Mouse (Mus musculus) megakaryocyte, embryonic 14.5 days (primary cell): ENCODE measurements around the gene Tmem238. TPM values are rescaled to one million over a fixed set of nuclear protein-coding genes. Genes with fewer than 3 reads are reported as not detected.
A peak's percentile ranks its signal among the peaks of the same experiment; 100 is the strongest.

Source experiments
- H3K27me3 ChIP-seq: replicated peaks from 2 replicates; pipeline ENCODE3; 2012; ENCODE audit warnings: inconsistent platforms
- H3K36me3 ChIP-seq: replicated peaks from 2 replicates; pipeline ENCODE3; 2012; ENCODE audit warnings: low read length, inconsistent platforms, mixed read lengths
- H3K4me1 ChIP-seq: 2 replicates; pipeline ENCODE4 v1.6.1; 2012; ENCODE audit warnings: inconsistent platforms
- H3K4me3 ChIP-seq: replicated peaks from 2 replicates; pipeline ENCODE3; 2012; ENCODE audit warnings: moderate library complexity, mild to moderate bottlenecking, inconsistent platforms
- H3K9me3 ChIP-seq: 2 replicates; pipeline ENCODE4 v1.6.1; 2012; ENCODE audit warnings: inconsistent platforms
- FLI1 ChIP-seq: IDR thresholded peaks from 2 replicates; pipeline ENCODE4 v1.6.1; 2012; ENCODE audit warnings: low read length, inconsistent platforms, mixed read lengths
- GATA1 ChIP-seq: IDR thresholded peaks from 3 replicates; pipeline ENCODE4 v1.6.1; 2012; ENCODE audit warnings: mixed read lengths, low read length, inconsistent platforms, borderline replicate concordance
- polyA plus RNA-seq: library from polyadenylated mRNA; stranded (reverse); fragments of >175 nt; gene quantifications from 2 replicates; pipeline ENCODE4 v1.2.3, GENCODE M21; 2012; ENCODE audit warnings: low replicate concordance; ENCODE audit not compliant: insufficient read depth

Tmem238 gene
- polyA plus RNA-seq, 1 experiment, result 29.3 TPM

DNA sequence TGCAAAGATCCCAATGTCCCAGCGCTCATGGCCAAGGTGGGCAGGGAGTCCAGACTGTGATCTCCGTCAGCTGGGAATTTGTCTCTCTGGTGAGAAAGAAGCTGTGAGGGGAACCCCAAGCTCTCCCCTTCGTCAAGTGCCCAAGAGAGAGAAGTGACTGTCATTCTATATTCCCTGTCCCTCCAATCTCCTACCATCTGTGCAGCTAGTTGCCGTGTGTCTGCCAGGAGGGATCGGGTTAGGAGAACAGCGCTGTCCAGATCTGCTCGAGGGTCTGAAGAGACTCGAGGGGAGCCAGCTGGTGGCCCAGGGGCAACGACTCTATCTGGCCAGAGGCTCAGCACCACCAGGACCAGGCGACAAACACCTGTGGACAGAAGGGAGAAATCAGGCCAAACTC is 13.3 kb downstream of the Tmem238 start:
- H3K4me1 ChIP-seq, result peaks cover 53% of the 10 kb centered on the region
- TF ChIP-seq FLI1 (no peak), GATA1 (no peak)
- no peak overlapping the region for H3K4me3 ChIP-seq
- peaks cover 42% of the 10 kb centered on the region for H3K27me3 ChIP-seq
- H3K36me3 ChIP-seq, result no peaks in the 10 kb centered on the region
- peaks cover 17% of the 10 kb centered on the region for H3K9me3 ChIP-seq

DNA sequence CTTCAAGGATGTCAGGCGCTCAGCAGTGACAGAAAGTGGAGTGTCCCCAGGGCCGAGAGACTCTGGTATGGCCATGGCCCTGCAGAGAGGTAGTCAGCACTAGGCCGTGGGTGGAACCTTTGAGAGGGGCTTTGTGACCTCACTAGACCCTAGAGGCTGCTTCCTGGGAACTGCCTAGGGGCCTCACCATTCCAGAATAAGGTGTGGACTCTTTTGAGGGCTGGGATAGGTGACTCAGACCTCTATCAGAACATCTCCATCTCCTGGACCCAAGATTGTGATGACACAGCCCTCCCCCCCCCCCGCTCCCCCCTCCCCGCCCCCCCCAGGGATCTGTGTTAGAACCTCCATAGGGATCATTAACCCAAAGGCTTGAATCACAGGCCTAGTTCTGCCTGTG is 18.3 kb downstream of the Tmem238 start, which contains the start of gene Fam71e2:
Gene Fam71e2, minus strand, starts transcription at position 101 of the 400 bp plus-strand sequence.
- H3K27me3 ChIP-seq, result peaks cover 29% of the 10 kb centered on the region
- H3K4me3 ChIP-seq, result peak within 1 kb of the TSS; percentile 2
- H3K36me3 ChIP-seq, result no peaks in the 10 kb centered on the region
- H3K4me1 ChIP-seq, result peaks cover 4% of the 10 kb centered on the region; the same call in 1 of the 2 replicates
- TF ChIP-seq FLI1 (no peak), GATA1 (no peak)
- peaks cover 14% of the 10 kb centered on the region for H3K9me3 ChIP-seq

DNA sequence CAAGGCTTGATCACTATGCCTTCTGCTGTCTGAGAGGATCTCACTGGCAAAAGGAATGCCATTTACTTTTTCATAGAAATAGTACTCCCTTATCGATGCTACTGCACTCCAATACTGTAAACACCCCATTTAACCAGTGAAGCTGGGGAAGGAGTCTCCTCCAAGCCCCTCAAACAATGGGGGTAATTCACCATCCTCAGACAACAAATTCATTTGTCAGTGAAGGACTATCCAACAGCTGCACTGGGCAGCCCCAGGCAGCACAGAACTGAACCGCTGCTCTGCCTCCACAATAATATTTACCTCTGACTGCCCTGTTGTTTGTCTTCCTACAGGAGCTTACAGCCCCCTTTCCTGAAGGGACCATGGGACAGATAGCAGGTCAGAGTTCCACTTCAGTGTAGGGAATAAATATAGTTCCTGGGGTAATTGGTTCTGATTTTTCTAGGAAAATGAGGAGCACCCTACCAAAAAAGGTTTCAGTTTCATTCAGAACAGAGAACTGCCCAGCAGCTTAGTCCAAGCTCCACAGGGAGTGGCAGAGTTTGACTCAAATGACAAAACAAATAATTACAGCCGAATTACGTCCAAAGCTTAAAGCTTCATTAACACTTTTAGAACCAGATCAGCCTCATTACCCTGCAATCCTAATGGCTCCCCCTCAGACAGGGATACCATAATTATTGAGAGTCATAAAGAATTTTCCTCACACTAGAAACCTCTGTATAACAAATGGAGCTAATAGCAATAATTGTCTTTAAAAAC is 24.3 kb downstream of the Tmem238 start:
- Histone ChIP-seq H3K36me3 (no peaks in the 10 kb centered on the region), H3K4me1 (peaks cover 12% of the 10 kb centered on the region), H3K4me3 (peak overlapping the region; percentile 25), H3K27me3 (peaks cover 16% of the 10 kb centered on the region), H3K9me3 (no peaks in the 10 kb centered on the region)
- TF ChIP-seq FLI1, result no peak
- no peak for TF ChIP-seq GATA1

DNA sequence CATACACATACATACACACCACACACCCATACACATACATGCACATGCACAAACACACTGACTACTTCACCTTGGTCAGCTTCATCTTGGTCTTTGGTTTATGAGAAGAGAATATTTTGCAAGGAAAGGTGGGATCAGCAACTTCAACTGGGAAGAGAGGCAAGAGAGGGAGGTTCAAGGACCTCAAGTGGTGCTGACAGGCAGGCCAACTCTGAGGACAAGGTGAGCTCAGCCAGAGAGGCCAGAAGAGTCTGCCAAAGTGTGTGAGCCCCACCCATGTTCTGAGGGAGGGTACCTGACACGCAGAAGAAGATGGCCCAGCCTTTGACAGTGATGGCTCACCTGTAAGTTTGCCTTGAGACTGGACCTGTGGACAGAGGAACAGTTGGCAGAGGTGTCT is 29.8 kb downstream of the Tmem238 start:
- no peak overlapping the region for H3K4me3 ChIP-seq
- H3K27me3 ChIP-seq, result peaks cover 29% of the 10 kb centered on the region
- H3K9me3 ChIP-seq, result no peaks in the 10 kb centered on the region
- H3K4me1 ChIP-seq, result peaks cover under 1% of the 10 kb centered on the region
- H3K36me3 ChIP-seq, result no peaks in the 10 kb centered on the region
- TF ChIP-seq GATA1, result no peak
- TF ChIP-seq FLI1, result no peak

DNA sequence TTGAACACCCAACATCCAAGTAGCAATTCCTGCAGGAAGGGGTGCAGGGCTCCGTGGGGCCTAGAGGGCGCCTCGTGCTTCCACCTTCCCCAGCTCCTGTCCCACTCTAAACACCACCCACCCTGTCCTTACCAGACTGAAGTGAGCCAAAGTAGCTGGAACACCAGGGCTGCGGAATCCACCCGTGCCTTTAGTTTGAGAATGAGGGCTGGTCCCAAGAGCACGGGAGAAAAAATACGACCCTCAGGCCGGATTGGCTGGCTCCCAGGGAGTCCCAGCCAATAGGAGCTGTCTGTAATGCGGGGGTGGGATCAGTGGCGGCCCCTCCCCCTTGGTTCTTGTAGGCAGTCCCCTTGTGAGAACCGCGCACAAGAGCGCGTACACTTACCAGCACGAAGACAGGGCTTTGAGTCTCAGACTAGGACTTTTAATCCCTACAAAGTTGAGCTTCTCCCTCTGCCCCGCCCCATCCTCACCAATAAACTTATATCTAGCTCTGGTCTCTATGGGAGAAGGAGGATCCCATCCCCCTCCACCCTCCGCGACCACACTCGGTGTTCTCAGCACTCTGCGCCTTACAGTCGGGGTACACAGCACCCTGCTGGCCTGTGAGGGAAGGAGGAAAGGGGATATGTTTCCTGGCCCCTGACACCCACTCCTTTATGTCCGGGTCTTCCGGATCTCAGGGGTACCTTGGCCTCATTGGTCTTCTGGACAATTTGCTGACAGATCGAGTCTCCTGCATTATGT is 36.5 kb downstream of the Tmem238 start, which contains the start of gene Cox6b2:
Gene Cox6b2, minus strand, starts transcription at position 274 of the 750 bp plus-strand sequence.
- peaks cover 49% of the 10 kb centered on the region for H3K4me1 ChIP-seq
- H3K4me3 ChIP-seq, result peak within 1 kb of the TSS; percentile 93

DNA sequence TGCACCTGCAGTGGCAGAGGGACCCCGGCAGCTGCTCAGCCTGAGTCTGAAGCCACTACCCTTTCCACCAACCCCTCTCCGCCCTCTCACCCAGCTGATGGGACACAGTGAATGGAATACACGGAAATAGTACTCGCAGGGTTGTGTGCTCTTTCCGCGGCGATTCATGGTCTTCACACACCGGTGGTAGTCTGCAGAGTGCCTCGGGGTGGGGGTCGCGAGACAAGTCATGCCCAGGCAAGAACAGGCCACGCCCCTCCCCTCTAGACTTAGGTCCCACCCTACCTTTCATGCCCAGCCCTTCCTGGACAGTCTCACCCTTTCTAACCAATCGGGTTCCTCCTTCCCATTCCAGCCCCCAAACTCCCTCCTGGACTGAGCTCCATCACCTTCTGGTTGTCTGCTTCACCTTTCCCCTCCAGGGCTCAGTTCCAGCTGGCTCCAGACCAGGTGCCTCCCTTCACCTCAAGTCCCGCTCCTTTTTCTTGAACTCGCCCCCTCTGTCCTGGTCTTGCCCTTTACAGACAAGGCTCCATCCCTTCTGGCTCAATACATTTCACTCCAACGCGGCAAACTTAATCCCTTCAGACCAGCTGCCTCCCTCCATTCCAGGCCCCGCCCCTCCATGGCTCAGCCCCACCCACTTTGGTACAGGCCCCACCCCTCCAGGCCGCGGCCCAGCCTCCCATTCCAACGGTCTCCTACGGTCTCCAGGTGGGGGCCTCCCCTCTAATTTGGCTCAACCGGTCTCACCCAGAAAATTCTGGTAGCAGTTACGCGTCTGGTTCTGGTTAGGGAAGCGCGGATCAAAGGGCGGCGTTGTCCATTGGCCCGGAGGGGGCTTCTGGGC is 37.3 kb downstream of the Tmem238 start:
- H3K4me1 ChIP-seq, result peaks cover 57% of the 10 kb centered on the region
- H3K27me3 ChIP-seq, result peaks cover 4% of the 10 kb centered on the region
- peak overlapping the region; percentile 93 for H3K4me3 ChIP-seq
- H3K9me3 ChIP-seq, result no peaks in the 10 kb centered on the region
- no peak for TF ChIP-seq GATA1
- TF ChIP-seq FLI1, result no peak
- H3K36me3 ChIP-seq, result peaks cover 41% of the 10 kb centered on the region

More for the DNA sequence above, 36.5 kb downstream of the Tmem238 start, which contains the start of gene Cox6b2:
- Histone ChIP-seq H3K27me3 (peaks cover 10% of the 10 kb centered on the region), H3K9me3 (no peaks in the 10 kb centered on the region), H3K36me3 (peaks cover 33% of the 10 kb centered on the region)
- TF ChIP-seq GATA1 (no peak), FLI1 (no peak)

DNA sequence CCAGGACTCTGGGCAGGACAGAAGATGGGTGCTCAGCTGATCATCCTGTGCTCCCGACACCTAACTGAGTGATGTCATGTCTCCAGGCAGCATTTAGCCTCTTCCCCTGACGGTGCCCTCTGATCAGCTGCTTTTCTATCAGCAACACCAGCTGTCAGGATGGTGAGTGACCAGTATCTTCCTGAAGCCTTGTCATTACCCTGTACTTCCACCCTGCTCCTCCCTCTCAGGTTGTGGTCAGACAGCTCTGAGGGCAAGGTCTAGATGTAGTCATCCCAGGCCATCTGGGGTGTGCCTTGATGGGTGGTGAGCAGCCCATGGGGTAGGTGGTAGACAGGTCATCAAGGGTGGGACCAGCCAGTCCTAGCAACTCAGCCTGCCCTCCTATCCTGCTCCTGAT is 40.3 kb downstream of the Tmem238 start:
- H3K4me1 ChIP-seq, result peaks cover 86% of the 10 kb centered on the region
- H3K36me3 ChIP-seq, result peaks cover 71% of the 10 kb centered on the region
- no peaks in the 10 kb centered on the region for H3K9me3 ChIP-seq
- H3K27me3 ChIP-seq, result no peaks in the 10 kb centered on the region
- peak overlapping the region; percentile 63 for H3K4me3 ChIP-seq
- TF ChIP-seq GATA1 (no peak), FLI1 (no peak)

DNA sequence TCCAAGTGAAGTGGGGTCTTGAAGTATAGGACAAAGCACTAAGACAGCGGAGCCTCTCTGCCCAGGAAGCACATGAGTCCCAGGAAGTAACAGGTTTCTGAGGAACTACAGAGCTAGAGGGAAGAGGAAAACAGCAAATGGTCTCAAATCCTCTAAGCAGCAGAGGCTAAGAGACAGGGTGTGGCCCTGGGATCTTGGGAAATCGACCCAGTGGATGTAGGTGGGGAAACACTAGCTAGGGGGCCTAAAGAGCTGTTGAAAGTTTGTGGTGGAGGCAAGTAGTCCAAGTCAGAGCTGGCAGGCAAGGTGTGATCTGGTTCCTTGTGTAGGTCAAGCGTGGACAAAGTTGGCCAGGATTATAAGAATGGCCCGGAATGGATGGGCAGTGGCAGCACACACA is 41.1 kb downstream of the Tmem238 start:
- Histone ChIP-seq H3K27me3 (no peaks in the 10 kb centered on the region), H3K36me3 (peaks cover 79% of the 10 kb centered on the region), H3K4me3 (no peak overlapping the region), H3K9me3 (no peaks in the 10 kb centered on the region), H3K4me1 (peaks cover 93% of the 10 kb centered on the region)
- TF ChIP-seq GATA1 (no peak), FLI1 (no peak)

DNA sequence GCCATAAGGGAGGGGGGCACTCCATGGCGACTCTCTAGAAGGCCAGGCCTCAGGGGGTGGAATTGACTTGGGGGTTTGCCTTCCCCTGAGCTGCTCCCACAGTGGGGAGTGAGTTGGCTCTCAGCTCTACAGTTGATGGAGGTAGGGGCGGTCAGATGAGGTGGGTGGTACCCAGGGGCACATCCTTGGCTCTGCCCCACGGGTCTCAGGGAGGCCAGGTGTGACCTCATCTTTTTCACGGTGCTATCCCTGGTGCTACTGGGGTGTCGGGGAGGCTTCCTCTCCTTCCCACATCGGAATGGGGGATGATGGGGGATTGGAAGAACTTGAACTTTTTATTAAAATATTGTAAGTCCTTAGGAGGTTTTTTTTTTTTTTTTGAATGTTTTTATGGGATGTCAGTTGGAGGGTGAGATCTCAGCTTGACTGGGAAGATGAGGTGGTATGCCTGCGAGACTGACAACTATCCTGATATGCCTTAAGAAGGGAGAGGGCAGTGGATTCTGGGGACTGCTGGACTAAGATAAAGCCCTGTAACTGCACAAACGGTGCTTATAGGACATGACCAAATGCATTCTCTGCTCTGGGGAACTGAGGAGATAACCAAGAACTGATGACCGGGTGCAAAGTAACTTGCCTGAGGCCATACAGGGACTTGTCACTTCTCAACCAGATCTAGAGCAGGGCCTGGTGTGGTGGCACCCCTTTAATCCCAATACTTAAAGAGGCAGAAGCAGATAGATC is 42.1 kb downstream of the Tmem238 start:
- Histone ChIP-seq H3K9me3 (no peaks in the 10 kb centered on the region), H3K4me1 (peaks cover 93% of the 10 kb centered on the region), H3K27me3 (no peaks in the 10 kb centered on the region), H3K4me3 (peak overlapping the region; percentile 33), H3K36me3 (peaks cover 89% of the 10 kb centered on the region)
- TF ChIP-seq GATA1 (no peak), FLI1 (no peak)
